Mouse (Mus musculus): ENCODE measurements around the gene Gpr4.

DNA sequence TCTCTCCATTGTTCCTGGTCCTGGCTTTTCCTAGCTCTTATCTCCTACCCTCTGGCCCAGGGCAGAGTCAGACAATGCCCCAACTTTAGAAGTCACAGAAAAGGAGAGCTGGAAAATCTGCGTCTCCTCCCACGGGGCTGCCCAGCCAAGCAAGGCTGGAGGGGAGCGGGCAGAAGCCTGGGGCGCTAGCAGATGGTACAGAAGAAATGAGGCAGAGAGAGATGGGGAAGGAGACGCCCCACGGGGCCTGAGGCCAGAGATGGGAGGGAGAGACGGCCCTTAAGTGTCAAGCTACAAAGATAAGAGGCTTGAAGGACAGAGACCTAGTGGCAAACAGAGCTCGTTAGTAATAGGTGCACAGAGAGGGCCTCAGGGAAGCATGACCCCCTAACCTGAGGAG, 40.5 kb upstream of the Gpr4 start:
- TF ChIP-seq POLR2A (IDR thresholded peaks at IDR 0.05; ENCODE audit: control insufficient read depth in 1 of 2, insufficient read depth in 1 of 2, low read depth in 1 of 2, low read length in 2 of 2, poor library complexity in 1 of 2), result no peak
- TF ChIP-seq MAX (IDR thresholded peaks at IDR 0.05; ENCODE audit: low read length), result no peak
- TF ChIP-seq MEF2A (IDR thresholded peaks at IDR 0.05; ENCODE audit: extremely low read depth, insufficient replicate concordance, low read depth, low read length, poor library complexity, severe bottlenecking), result no peak
- no peak for TF ChIP-seq POLR2AphosphoS2 (IDR thresholded peaks at IDR 0.05; ENCODE audit: low read length)
